Mouse (Mus musculus) stomach, embryonic 14.5 days (tissue): ENCODE data around the gene Mtor. TPM values are rescaled to one million over a fixed set of nuclear protein-coding genes. Genes with fewer than 3 reads are reported as not detected.

Experiments
- ATAC-seq: fragments of 200-750 bp; cut with Nextera tagmentation; 2 replicates; pipeline ENCODE4 v1.8.0; 2017; ENCODE audit warnings: low read depth, moderate TSS enrichment; ENCODE audit not compliant: insufficient number of reproducible peaks, insufficient read depth, low FRiP score
- H3K27ac ChIP-seq: fragments of 300-500 bp; sonication (generic); 2 replicates; pipeline ENCODE4 v1.5.1; 2014; ENCODE audit warnings: mild to moderate bottlenecking, low read length, moderate library complexity, mixed read lengths
- H3K27me3 ChIP-seq: fragments of 300-500 bp; sonication (generic); 2 replicates; pipeline ENCODE4 v1.6.1; 2014; ENCODE audit warnings: low read length, control low read depth, mixed read lengths; ENCODE audit not compliant: control insufficient read depth, insufficient read depth
- H3K36me3 ChIP-seq: fragments of 300-500 bp; sonication (generic); 2 replicates; pipeline ENCODE4 v1.6.1; 2014; ENCODE audit warnings: mild to moderate bottlenecking, control low read depth, low read length, moderate library complexity, mixed read lengths; ENCODE audit not compliant: control insufficient read depth, insufficient read depth
- H3K4me1 ChIP-seq: fragments of 300-500 bp; sonication (generic); 2 replicates; pipeline ENCODE4 v1.6.1; 2014; ENCODE audit warnings: low read length, control low read depth, mixed read lengths; ENCODE audit not compliant: control insufficient read depth, insufficient read depth
- H3K4me2 ChIP-seq: fragments of 300-500 bp; sonication (generic); replicated peaks from 2 replicates; pipeline ENCODE4 v1.6.1; 2014; ENCODE audit warnings: low read depth, low read length, control low read depth
- H3K4me3 ChIP-seq: fragments of 300-500 bp; sonication (generic); 2 replicates; pipeline ENCODE4 v1.5.1; 2014; ENCODE audit warnings: low read depth, low read length, control low read depth
- H3K9ac ChIP-seq: fragments of 300-500 bp; sonication (generic); replicated peaks from 2 replicates; pipeline ENCODE4 v1.6.1; 2014; ENCODE audit warnings: low read depth, mild to moderate bottlenecking, control low read depth, low read length, moderate library complexity, mixed read lengths
- H3K9me3 ChIP-seq: fragments of 300-500 bp; sonication (generic); 2 replicates; pipeline ENCODE4 v1.6.1; 2016; ENCODE audit warnings: low read depth, low read length, control low read depth; ENCODE audit not compliant: control insufficient read depth
- WGBS: fragments of 180-500 bp; shearing (Covaris S2); extraction: QIAGEN DNeasy Blood & Tissue Kit; methylation state at CpG from one replicate; pipeline ENCODE4 v1.1.7; 2014; 5-methylcytosine and 5-hydroxymethylcytosine counted together
- polyA plus RNA-seq: library from polyadenylated mRNA; unstranded; fragments of >200 nt; fragmentation: Nextera tagmentation; extraction: Ambion mirVana; gene quantifications from 2 replicates; pipeline ENCODE4 v1.2.1, GENCODE M21; 2014

Mtor gene
- polyA plus RNA-seq, 1 experiment from 2014 or later = 22.8 TPM

- Histone ChIP-seq H3K36me3 (peaks cover 55% of the 10 kb centered on the region), H3K9ac (no peak overlapping the region), H3K4me1 (peaks cover 5% of the 10 kb centered on the region), H3K9me3 (no peaks in the 10 kb centered on the region), H3K4me2 (no peak overlapping the region), H3K27me3 (no peaks in the 10 kb centered on the region), H3K4me3 (no peak overlapping the region), H3K27ac (no peak overlapping the region)
- ATAC-seq = no peak
- WGBS = 95% methylated on average over 11 of the region's 11 CpGs
Measured at GRCm38 (mm10) chr4:148453707-148454106, 5.3 kb downstream of the Mtor start.

DNA sequence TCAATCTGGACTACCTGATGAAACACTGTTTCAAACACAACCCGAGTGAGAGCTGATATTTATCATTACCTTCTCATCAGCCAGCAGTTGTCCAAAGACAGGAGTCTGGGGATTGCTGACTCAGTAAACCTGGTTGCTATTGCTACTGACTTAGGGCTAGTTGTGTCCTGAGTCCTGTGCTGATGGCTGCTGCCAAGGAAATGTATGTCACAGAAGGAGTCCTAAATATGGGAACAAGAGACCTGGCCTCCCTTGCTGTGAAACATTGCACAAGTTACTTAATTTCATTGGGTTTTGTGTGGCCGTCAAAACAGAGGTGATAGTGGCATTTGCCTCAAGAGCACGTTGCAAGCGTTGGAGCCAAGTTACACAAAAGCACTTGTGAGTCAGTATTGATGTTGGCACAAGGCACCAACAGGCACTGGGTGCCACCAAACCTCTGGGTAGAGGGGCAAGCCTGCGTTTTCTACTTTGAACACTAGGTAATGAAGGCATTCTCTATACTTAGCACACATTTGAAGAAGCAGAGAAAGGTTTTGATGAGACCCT is 7.1 kb downstream of the Mtor start:
- Histone ChIP-seq H3K9me3 (no peaks in the 10 kb centered on the region), H3K4me1 (no peaks in the 10 kb centered on the region), H3K27ac (no peak overlapping the region), H3K4me2 (no peak overlapping the region), H3K27me3 (no peaks in the 10 kb centered on the region), H3K36me3 (peaks cover 65% of the 10 kb centered on the region), H3K9ac (no peak overlapping the region), H3K4me3 (no peak overlapping the region)
- no peak for ATAC-seq
- WGBS = 93% methylated on average over 5 of the region's 5 CpGs

- H3K4me3 ChIP-seq = no peak overlapping the region
- no peak overlapping the region for H3K4me2 ChIP-seq
- no peaks in the 10 kb centered on the region for H3K27me3 ChIP-seq
- no peaks in the 10 kb centered on the region for H3K4me1 ChIP-seq
- ATAC-seq = no peak
- peaks cover 64% of the 10 kb centered on the region for H3K36me3 ChIP-seq
- no peaks in the 10 kb centered on the region for H3K9me3 ChIP-seq
- H3K9ac ChIP-seq = no peak overlapping the region
- 91% methylated on average over 12 of the region's 12 CpGs for WGBS
- no peak overlapping the region for H3K27ac ChIP-seq
Measured at GRCm38 (mm10) chr4:148460656-148461284, 12.4 kb downstream of the Mtor start.

- no peak overlapping the region for H3K27ac ChIP-seq
- ATAC-seq = no peak
- no peaks in the 10 kb centered on the region for H3K9me3 ChIP-seq
- H3K9ac ChIP-seq = no peak overlapping the region
- H3K4me3 ChIP-seq = no peak overlapping the region
- no peak overlapping the region for H3K4me2 ChIP-seq
- H3K36me3 ChIP-seq = peaks cover 65% of the 10 kb centered on the region
- no peaks in the 10 kb centered on the region for H3K27me3 ChIP-seq
- WGBS = 80% methylated on average over 4 of the region's 4 CpGs
- H3K4me1 ChIP-seq = no peaks in the 10 kb centered on the region
Measured at GRCm38 (mm10) chr4:148461772-148462171, 13.4 kb downstream of the Mtor start.

DNA sequence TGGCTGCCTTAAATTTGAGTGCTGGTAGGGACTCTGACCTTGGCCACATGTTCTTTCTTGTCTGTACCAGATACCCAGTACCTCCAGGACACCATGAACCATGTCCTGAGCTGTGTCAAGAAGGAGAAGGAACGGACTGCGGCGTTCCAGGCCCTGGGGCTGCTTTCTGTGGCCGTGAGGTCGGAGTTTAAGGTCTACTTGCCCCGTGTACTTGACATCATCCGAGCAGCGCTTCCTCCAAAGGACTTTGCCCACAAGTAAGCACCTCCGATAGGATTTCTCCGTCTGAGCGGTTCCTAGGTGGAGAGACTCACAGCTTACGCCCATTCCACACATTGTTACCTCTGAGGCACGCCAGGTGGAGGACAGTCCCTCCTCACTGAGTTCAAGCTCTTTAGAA is 14.3 kb downstream of the Mtor start:
- Histone ChIP-seq H3K9ac (no peak overlapping the region), H3K27ac (no peak overlapping the region), H3K4me3 (no peak overlapping the region), H3K27me3 (no peaks in the 10 kb centered on the region), H3K4me2 (no peak overlapping the region), H3K36me3 (peaks cover 62% of the 10 kb centered on the region), H3K4me1 (no peaks in the 10 kb centered on the region), H3K9me3 (no peaks in the 10 kb centered on the region)
- no peak for ATAC-seq
- WGBS = 94% methylated on average over 13 of the region's 13 CpGs

DNA sequence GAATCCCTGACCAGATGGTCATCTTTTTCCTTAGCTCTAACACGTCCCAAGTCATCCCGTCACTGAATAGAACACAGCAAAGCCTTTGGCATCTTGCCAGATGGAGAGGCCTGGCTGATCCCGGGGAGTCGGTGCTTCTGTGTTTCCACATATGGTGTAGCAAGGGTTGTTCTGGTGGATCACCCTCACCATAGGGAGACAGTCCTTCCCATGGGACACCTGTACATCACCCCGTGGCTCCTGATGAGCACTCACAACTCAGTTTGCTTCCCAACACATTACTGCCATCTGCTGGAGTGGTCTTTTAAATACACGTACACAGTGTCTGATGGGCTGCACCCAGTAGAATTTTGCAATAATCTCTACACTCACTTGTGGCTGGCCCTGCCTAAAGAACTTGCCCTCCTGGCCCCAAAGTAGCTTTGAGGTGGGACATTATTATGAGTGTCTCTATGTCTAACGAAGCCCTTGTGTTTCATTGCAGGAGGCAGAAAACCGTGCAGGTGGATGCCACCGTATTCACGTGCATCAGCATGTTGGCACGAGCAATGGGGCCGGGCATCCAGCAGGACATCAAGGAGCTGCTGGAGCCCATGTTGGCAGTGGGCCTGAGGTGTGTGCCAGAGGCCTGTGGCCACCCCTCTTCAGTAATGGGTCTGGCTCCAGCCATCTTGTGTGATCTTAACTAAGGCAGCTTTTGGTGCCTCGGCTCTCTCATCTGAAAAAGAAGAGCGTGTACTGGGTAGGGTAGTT is 15.0 kb downstream of the Mtor start:
- H3K9ac ChIP-seq = no peak overlapping the region
- H3K27ac ChIP-seq = no peak overlapping the region
- no peaks in the 10 kb centered on the region for H3K9me3 ChIP-seq
- WGBS = 74% methylated on average over 14 of the region's 14 CpGs
- no peak for ATAC-seq
- H3K4me2 ChIP-seq = no peak overlapping the region
- no peaks in the 10 kb centered on the region for H3K4me1 ChIP-seq
- H3K4me3 ChIP-seq = no peak overlapping the region
- H3K36me3 ChIP-seq = peaks cover 62% of the 10 kb centered on the region
- no peaks in the 10 kb centered on the region for H3K27me3 ChIP-seq

- Histone ChIP-seq H3K4me3 (no peak overlapping the region), H3K27ac (no peak overlapping the region), H3K9ac (no peak overlapping the region), H3K9me3 (no peaks in the 10 kb centered on the region), H3K27me3 (no peaks in the 10 kb centered on the region), H3K36me3 (peaks cover 62% of the 10 kb centered on the region), H3K4me2 (no peak overlapping the region), H3K4me1 (no peaks in the 10 kb centered on the region)
- 90% methylated on average over 12 of the region's 12 CpGs for WGBS
- ATAC-seq = no peak
Measured at GRCm38 (mm10) chr4:148464301-148464700, 15.9 kb downstream of the Mtor start.

GRCm38 (mm10) chr4:148464869-148465268 is 16.5 kb downstream of the Mtor start:
- Histone ChIP-seq H3K4me2 (no peak overlapping the region), H3K9me3 (no peaks in the 10 kb centered on the region), H3K27ac (no peak overlapping the region), H3K27me3 (no peaks in the 10 kb centered on the region), H3K4me3 (no peak overlapping the region), H3K9ac (no peak overlapping the region), H3K4me1 (no peaks in the 10 kb centered on the region), H3K36me3 (peaks cover 64% of the 10 kb centered on the region)
- no peak for ATAC-seq
- WGBS = 94% methylated on average over 12 of the region's 12 CpGs
